Mouse (Mus musculus) MN1 (cell line): ENCODE measurements around the gene Cep112.
A peak's percentile ranks its signal among the peaks of the same experiment; 100 is the strongest.

Source experiments
- DNase-seq: peaks from one replicate; pipeline ENCODE4 v3.0.0-alpha.2; 2016; ENCODE audit warnings: low spot score

Cep112 gene

DNA sequence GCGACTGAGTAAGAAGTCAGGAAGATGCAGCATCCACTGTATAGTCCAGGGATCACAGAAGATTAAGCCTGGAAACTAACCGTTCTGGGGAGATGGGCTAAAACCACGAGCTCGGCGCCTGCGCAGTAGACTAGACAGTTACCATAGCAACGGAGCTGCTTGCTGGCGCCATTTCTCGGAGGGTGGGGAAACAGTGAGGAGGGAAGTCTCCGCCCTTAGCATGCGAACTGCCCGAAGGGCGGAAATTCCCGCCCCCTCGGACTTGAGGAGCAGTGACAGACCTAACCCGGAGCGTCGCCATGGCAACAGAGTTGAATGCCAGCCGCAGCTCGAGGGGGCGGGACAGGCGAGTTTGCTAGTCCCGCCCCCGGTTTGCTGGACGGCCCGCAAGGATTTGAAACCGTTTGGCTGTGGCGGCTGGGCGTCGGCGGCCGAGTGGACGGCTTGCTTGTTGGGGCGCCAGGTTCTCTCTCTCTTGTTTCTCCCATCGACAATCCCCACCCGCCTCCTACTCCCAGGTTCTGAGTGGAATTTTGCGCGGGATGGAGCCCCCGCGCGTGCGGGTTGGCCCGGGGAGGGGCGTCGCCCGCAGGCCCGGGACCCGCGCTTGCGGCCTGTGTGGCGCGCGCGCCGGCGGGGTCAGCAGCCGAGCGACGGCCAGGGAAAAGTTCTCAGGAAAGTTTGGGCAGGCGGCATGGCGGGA is at the start of gene Cep112:
Gene Cep112 (plus strand): TSS at position 304 of the 703 bp plus-strand sequence.
- DNase-seq = peak; percentile 95

DNA sequence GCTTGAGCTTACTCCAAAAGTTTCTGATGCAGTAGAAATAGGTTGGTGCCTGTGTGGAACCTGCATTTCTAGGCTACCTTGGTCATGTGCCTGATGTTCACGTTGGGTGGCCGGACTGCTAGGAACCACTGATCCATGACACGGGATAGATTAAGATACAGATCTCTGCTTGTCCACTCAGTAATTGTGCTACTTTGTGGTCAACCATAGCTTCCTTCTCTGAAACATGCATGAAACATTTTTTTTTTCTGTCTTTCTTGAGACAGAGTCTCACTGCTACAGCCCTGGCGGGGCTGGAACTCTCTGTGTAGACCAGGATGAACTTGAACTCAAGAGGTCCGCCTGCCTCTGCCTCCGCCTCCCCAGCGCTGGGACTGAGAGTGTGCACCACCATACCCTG is 48.2 kb upstream of the Cep112 start:
- no peak for DNase-seq

DNA sequence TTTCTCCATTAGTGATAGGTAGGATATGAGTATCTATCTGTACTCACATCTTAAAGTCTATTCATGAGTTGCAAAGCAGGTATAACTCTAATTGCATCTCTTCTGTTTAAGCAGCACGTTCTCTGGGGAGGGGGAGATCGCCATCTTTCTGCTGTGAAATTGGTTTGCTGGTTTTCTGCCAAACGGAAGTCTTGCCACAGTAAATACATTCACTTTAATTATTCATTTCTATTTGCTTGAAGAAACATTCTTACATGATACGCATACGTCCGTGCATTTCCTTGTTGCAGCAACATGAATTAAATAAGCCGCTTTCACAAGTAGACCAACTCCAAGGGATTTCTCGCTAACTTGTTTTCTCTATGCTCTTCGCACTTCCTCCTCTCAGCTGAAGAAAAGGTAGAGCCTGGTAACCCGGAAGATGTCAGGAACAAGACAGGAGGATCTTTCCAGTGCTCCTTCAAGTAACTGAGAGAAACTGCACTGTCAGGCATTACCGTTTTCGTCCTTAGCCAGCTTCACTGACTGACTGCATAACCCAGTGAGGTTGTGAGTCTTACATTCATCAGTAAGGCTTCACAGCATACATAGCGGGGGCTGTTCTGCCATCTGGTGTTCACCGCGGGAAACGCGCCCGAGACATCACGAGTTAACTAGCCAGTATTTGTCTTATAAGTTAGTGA is 47.2 kb upstream of the Cep112 start:
- DNase-seq = peak; percentile 84

DNA sequence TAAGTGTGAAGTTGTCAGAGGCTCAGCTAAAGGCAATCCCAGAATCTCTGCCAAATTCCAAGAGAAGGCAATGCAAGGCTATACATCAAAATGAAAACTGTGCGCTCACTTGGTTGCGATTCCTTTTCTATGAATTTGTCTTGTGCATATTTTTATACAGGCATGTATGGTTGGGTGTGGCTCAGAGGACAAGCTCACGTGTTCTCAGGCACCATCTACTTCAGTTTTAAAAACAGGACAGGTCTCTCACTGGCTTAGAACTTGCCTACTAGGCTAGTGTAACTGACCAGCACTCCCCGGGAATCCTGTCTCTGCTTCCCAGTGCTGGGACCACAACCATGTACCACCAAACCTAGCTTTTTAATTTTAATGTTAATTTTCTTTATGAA is 46.6 kb upstream of the Cep112 start:
- DNase-seq = no peak

DNA sequence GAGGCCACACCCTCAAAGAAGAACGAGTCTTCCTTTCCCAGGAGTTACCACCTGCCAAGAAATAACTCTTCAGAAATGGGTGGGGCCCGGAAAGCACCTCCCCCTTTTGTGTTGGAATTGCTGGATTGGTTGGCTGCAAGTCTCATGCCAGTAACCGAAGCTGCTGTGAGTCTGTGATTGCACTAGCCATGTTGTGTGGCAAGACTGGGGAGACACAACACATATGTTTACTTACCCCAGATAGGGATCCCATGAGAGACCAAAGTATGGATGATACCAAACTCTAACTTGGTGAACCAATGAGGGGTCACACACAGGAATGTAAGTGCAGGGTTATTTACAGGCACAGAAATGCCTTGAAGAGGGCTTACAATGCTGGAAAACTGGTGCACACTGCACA is 42.3 kb upstream of the Cep112 start:
- DNase-seq = no peak

DNA sequence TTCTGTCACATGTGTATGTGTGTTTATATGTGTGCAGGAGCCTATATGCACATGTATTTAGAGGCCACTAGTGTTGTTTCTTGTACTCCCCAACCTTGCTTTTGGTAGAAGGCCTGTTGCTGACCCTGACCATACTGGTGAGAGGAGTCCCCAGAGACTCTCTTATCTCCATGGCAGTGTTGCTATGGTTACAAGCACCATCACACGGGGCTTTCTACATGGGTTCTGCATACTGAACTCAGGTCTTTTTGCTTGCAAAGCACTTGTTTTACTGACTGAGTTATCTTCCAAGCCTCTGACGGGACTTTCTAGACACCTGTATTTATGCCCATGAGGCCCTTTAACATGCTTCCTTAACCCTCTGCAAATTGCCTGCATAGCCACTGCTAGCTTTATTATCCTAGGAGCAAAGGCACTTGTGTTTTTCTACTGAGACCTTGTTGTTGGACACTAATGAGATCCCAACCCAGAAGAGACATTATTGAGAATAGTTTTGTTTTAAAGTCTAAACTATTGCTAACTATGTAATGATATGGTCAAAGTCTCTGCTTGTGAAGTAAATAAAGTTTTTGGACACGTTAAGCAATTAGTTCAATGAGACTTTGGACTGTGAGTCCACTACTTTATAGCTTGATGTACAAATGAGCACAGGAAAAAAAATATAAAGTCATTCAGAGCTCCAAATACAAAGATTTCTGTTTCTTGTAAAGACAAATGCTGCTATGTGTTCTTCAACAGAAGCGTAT is 39.9 kb upstream of the Cep112 start:
- peak; percentile 14 for DNase-seq

DNA sequence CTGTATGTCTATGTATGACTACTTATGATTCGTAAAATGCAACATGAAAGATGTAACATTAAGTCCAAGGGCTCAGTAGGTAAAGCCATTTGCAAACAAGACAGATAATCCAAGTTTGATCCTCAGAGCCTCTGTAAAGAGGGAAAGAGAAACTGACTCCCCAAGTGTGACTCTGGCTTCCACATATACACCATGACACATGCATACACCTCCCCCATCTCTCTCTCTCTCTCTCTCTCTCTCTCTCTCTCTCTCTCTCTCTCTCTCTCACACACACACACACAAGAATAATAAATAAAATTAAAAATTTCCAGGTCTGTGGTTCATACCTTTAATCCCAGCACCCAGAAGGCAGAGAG is 39.3 kb upstream of the Cep112 start:
- no peak for DNase-seq

DNA sequence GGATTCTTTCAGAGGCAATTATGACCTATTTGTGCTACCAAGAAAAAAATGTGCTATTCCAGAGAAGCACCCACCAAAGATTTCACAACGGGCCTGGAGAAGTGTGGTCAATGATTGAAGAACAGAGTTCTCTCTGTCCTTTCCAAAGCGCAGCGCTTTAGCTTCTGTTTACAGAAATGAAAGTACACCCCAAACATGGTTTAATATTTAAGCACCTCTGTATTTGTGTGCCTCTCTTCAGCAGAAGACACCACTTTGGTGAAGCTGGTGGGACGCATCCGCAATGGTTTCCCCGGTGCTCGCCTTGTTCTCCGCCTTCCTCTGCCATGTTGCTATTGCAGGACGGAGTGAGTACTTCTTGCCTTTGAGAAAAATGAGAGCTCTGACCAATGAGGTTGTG is 29.9 kb upstream of the Cep112 start:
- no peak for DNase-seq

DNA sequence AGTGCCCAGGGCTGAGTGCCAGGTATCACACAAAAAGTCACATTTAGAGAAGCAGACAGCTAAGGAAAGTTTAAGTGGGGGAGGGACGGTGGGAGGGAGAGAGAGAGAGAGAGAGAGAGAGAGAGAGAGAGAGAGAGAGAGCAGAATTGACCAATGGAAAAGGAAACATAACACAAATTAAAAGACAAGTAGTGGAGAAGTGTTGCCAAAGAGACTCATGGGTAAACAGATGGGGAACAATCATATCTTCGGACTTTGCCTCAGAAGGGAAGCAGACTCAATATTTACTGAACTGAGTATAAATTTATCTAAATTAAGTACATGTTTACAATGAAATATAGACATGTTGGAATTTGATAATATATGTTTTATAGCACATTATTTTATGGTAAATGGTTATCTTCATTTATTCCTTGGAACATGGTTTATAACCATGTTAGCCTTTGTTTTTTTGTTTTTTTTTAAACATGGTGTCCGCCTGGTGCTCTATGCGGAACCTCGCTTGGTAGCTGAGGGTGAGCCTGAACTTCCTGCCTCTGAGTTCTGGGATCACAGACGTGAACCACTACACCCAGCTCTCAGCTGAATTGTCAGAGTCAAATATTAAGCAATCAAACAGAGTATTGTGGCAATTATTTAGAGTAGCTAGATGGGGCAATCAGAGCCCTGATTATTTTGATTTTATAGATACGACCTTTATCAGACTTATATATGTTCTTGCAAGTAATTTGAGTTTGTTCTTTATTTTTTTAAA is 28.7 kb upstream of the Cep112 start:
- DNase-seq = no peak

DNA sequence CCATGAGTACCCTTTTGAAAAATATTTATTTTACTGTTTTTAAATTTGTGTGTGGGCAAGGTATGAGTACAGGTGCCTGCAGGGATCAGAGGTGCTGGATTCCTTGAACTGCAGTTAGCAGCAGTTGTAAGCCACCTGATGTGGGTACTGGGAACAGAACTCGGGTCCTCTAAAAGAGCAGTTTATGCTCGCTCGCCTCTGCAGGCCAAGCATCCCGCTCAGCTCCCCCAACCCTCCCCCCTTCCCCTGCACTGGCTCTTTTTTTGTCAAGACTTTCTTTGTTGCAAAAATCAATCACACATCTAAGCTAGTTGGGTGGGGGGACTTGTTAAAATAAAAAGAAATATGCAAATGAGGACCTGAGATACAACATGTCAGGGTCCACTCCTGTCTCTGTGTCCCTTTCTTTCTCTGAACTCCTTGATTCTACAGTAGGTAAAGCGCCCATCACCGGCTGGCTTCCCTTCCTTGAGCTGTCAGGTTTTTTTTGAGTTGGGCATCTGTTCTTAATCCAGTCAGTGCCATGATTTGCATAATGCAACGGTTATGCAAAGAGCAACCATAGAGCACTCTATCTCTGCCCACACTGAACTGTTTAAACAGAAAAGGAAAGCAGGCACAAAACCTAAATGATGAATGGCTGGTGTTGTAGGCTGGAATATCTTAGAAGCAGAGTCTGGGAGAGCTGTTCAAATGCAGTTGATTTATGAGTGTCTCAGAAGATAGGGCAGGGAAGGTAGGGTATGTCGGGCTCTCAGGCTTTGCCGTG is 14.9 kb upstream of the Cep112 start:
- no peak for DNase-seq

DNA sequence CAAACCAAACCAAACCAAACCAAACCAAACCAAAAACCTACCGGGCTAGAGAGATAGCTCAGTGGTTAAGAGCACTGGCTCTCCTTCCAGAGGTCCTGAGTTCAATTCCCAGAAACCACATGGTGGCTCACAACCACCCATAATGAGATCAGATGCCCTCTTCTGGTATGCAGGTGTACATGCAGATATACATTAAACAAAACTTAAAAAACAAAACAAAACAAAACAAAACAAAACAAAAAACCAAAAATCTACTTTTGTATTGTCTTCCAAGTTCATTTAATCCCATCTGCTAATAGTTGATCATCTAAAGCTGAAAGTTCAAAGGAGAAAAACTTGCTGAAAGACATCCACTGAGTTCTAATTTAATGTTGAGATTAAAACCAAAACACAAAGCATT is 8.6 kb upstream of the Cep112 start:
- no peak for DNase-seq

DNA sequence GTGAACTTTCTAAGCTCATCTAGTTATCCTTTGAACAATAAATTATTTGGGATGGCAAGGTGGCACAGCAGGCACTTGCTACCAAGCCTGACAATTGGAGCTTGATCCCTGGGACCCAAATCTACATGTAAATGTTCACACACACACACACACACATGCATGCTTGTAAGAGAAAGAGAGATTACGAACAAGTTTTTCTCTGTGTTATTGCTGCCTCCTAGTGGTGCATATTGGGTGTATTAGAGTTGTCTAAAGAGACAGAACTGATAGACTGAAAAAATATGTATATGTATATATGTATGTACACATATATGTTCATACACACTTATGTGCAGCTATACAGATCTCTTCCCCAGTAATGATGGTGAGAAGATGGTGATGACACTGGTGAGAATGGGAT is 6.5 kb upstream of the Cep112 start:
- peak; percentile 40 for DNase-seq

DNA sequence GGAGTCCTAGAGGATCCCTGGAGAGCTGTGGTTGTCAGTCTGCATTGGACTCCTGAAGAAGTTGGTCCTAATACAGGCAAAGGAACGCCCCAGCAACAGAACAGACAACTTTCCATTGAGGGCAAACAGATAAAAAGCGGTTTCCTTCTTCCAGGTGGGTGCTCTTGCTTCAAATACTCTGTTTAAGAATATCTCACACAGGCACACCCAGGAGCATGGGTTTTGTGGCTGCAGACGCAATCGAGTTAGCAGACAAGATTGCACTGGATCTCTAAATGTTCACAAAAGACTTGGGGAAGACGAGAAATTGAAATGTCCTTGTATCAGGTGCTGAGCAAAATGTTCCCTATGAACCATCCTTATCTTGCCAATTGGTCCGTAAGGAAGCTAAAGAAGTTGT is 5.8 kb upstream of the Cep112 start:
- no peak for DNase-seq

DNA sequence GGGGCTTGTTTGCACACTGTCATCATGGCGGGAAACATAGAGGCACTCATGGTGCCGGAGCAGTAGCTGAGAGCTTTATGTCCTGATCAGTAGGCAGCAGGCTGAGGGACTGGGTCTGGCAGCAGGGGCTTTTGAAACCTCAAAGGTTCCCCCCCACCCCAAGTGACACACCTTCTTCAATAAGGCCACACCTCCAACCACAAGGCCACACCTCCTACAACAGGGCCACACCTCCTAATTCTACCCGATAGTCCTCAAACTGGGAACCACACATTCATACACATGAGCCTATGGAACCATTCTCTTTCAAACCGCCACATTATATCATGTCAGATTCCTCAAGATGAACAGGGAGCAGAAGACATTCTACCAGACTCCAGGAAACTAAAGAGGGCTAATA is 4.2 kb upstream of the Cep112 start:
- DNase-seq = no peak

DNA sequence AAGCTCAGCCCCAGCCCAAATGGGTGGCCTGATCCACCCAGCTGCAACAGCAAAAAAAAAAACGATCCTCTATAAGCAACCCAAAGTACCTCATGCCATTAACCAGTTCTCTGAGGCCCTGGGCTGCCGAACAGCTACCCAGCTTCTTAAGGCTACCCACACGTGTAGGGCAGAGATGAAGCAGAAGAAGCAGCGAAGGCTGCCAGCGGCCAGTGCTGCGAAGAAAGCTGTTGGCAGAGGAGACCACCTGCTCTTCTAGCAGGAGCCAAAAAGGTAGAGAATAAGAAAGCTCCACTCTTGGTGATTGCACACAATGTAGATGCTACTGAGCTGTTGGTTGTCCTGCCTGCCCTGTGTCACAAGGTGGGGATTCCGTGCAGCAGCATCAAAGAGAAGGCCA is 1.8 kb upstream of the Cep112 start:
- no peak for DNase-seq

DNA sequence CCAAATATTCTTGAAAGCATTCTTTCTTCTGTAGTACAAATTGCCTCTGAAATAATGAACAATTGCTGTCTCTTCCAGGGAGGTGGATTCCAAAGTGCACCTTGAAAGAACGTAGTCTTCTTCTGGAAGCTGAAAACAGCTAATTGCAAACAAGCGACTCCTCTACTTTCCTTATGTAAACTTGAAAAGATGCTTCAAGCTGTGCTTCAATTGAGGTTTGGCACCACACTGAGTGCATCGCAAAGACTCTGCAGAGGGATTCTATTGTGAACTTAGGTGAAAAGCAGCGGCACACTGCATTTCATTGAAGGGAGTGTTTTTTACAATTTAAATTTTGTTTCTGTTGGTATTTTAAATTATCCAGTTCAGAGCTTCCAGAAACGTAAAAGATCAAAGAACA is 881 bp upstream of the Cep112 start:
- no peak for DNase-seq

DNA sequence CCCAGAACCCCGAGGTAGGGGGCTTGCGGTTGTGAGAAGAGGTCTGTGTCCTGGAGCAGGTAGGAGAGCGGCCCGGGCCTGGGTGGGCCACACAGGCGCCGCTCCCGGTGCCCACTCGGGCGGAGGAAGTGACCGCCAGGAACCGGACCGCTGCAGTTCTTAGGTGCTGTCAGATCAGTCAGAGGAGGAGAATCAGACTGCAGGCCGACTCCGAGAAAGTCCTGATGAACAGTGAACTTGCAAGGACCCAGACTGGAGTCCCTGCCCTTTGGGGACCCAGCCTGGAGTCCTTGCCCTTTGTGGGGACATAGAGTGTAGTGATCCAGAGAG is 565 bp downstream of the Cep112 start:
- DNase-seq = no peak

DNA sequence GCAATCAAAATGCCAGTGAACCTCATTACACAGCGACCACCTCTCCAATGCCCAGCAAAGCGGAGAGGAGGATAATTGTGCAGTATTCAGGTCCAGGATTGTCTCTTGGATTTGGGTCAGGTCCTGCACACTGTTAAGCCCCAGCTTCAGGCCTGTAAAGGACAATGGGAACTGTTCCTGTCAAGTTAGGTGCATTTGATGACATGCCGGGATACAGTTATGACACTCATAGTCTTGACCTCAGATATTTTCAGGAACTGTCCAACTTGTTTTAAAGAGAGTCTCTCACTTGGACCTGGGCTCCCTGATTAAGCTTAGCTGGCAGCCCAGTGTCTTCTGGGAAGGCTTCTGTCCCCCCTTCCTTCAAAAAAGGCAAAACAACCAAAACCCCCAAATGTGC is 1.1 kb downstream of the Cep112 start:
- DNase-seq = no peak

DNA sequence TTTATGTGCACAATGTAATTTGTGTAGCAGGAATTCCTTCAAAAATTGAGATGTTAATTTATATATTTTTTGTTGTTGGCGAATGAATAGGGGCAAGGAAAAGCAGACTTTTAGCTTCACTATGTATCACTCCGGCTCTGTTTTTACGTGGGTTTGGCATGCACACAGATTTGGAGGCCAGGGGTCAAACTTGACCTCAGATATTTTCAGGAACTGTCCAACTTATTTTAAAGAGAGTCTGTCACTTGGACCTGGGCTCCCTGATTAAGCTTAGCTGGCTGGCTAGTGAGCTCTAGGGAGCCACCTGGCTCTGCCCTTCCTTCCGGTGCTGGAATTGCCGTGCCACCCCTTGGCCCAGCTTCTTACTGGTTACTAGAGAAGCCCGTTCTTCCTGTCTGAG is 2.2 kb downstream of the Cep112 start:
- no peak for DNase-seq

DNA sequence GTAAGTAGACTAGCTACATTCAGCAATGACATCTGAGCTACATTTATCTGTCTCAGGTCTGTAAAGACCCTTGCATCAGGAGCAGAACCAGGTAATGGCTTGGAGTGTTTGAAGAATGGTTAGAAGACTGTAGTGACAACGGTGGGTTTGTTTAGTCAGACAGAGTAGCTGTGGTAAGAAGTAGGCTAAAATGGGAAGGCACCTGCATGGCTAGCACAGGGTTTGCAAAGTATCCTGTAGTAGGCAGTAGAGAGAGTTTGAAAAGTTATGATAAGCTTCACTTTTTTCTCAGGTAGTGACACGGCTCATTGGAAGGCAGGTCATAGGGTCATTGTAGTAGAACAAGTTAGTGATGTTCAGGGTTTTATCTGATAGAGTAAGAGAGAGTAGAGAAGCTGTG is 4.1 kb downstream of the Cep112 start:
- no peak for DNase-seq

DNA sequence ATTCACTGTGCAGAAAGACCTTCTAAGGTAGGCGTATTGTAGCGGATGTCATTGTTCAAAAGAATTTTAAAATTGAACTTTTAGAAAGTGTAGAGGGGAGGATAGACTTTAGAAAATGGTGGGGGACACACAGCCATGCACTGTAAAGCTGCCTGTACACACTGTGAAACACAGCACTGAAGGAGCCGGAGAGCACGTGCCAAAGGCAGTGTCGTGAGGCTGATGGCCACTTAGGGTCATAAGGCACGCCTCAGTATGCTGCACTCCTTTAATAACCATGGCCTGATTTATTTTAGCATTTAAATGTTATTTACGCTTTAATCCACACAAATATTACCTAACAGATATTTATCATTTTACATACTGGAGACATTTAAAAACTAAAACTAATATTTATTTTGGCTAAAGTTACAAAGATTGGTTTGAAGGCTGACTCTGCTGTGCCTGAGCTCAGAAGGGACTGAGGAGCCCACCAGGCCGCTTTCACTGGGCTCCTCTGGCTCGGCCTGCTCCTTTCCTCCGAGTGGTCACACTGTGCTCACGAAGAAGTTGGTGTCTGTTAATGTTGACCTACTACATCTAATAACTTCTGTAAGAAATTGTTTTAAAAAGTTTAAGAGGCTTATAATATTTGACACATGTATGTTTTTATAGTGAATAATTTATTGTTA is 19.0 kb downstream of the Cep112 start:
- DNase-seq = no peak

DNA sequence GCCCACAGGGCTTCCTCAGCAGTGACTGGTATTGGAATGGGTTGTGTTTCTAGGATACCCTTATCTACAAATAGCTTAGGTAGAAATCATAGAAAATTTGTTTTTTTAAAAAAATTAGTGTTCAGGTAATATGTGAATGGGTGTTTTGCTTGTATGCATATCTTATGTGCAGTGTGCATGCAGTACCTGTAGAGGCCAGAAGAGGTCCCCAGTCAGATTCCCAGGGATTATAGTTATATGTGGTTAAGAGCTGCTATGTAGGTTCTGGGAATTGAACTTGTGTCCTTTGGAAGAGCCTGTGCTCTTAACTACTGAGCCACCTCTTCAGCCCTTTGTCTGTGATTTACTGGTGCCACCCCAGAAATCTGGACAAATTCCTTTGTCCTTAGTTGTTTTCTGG is 22.2 kb downstream of the Cep112 start:
- DNase-seq = no peak
